Mouse (Mus musculus): ENCODE results near the gene Rbm28. TPM values are rescaled to one million over a fixed set of nuclear protein-coding genes. Genes with fewer than 3 reads are reported as not detected.
"Not testable (repeated sequence)": the region's sequence is repeated elsewhere in the genome, so short reads cannot be mapped to it uniquely, and the experiment has no call there.

The Rbm28 gene
- polyA plus RNA-seq, 1 experiment from 2014 or later = 26.2 TPM

DNA sequence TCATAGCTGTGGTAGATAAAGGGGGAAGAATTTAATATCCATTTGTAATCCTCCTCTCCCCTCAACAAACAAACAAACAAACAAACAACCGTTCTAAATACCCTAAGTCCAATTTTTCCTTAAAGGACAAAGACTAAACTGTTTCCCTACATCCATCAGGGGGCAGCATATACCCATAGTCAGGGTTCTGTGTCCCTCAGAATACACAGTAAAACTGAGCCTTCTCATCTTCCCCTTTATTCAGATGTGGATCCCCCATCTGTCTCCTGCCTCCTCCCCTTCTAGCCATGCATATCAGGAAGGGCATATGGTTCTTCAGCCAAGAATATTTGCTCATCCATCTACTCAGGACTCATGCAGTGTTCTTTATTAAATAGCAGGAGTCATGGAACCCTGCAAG, 1.4 kb upstream of the Rbm28 start:
- Histone ChIP-seq H3K36me3 (no peaks in the 10 kb centered on the region), H3K9ac (no peak overlapping the region), H3K27ac (replicated peaks) (no peak overlapping the region), H3K9me3 (no peaks in the 10 kb centered on the region), H3K27me3 (replicated peaks) (peaks cover 54% of the 10 kb centered on the region), H3K4me1 (peaks cover 32% of the 10 kb centered on the region), H3K4me3 (no peak overlapping the region), H3K4me2 (no peak overlapping the region)
- WGBS = 19% methylated on average over 1 of the region's 1 CpGs
- ATAC-seq (ENCODE audit: extremely low read depth, insufficient number of reproducible peaks, low FRiP score, low TSS enrichment) = no peak

DNA sequence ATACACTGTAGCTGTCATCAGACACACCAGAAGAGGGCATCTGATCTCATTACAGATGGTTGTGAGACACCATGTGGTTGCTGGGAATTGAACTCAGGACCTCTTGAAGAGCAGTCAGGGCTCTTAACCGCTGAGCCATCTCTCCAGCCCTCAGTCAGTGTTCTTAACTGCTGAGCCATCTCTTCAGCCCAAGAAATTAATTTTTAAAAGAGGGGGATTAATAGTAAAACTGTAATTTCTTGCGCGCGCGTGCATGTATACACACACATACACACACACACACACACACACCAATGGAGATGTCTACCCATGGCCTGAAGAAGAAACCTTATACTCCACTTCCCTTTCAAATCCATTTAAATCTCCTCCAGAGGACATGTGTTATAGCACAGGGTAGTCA, 3.5 kb downstream of the Rbm28 start:
- not testable (repeated sequence) for H3K27ac ChIP-seq (replicated peaks); H3K9ac ChIP-seq; H3K4me3 ChIP-seq; H3K27me3 ChIP-seq (replicated peaks); H3K9me3 ChIP-seq; H3K4me2 ChIP-seq; ATAC-seq (ENCODE audit: extremely low read depth, insufficient number of reproducible peaks, low FRiP score, low TSS enrichment)
- Histone ChIP-seq H3K4me1 (peaks cover 16% of the 10 kb centered on the region), H3K36me3 (peaks cover 39% of the 10 kb centered on the region)
- WGBS = 98% methylated on average over 5 of the region's 5 CpGs

DNA sequence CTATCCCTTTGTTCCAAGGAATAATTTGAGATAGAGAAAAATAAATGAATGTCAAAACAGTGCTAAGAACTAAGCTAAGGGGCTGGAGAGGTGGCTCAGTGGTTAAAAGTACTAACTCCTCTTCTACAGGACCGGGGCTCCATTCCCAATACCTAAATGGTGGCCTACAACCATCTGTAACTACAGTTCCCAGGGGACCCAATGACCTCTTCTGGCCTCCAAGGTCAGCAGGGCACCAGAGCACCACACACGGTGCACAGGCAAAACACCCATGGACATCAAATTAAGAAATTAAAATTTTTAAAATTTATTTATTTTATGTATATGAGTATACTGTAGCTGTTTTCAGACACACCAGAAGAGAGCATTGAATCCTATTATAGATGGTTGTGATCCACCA, 4.0 kb downstream of the Rbm28 start:
- no peak for ATAC-seq (ENCODE audit: extremely low read depth, insufficient number of reproducible peaks, low FRiP score, low TSS enrichment)
- no peak overlapping the region for H3K27ac ChIP-seq (replicated peaks)
- 86% methylated on average over 2 of the region's 2 CpGs for WGBS
- H3K9me3 ChIP-seq = no peaks in the 10 kb centered on the region
- no peak overlapping the region for H3K9ac ChIP-seq
- 0 out of 2 replicates have a peak, but pooled peaks cover 4% of the 10 kb centered on the region for H3K27me3 ChIP-seq (replicated peaks)
- H3K4me2 ChIP-seq = no peak overlapping the region
- H3K36me3 ChIP-seq = peaks cover 45% of the 10 kb centered on the region
- peaks cover 16% of the 10 kb centered on the region for H3K4me1 ChIP-seq
- no peak overlapping the region for H3K4me3 ChIP-seq

DNA sequence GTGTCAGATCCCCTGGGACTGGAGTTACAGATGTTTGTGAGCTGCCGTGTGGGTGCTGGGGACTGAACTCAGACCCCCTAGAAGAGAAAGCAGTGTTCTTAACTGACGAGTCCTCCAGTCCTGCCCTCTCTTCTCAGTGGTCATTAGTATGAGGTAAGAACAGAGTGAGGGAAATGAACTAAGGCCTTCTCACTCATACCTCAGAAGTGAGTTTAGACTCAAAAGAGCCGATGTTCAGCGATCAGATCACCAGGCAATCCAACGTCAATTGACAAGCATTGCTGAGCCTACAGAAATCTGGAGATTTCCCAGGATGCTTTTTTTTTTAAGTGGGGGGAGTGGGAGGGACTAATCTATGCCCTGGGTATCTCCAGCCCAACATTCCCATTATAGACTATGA, 8.5 kb downstream of the Rbm28 start:
- no peak for ATAC-seq (ENCODE audit: extremely low read depth, insufficient number of reproducible peaks, low FRiP score, low TSS enrichment)

DNA sequence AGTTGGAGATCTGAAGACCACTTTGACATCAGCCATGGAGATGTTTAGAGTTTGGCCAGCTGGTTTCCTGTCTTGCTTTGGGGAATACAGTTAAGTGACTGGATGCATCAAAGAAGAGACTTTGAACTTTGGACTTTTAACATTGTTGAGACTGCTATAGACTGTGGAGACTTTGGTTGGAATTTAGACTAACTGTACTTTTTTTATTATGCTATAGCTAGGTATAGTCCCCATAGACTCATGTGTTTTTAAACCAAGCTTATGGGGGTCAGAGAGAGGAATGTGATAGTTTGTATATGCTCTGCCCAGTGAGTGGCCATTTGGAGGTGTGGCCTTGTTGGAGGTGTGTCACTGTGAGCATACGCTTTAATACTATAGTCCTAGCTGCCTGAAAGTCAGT, 14.8 kb downstream of the Rbm28 start:
- WGBS = 76% methylated on average over 1 of the region's 1 CpGs
- ATAC-seq (ENCODE audit: extremely low read depth, insufficient number of reproducible peaks, low FRiP score, low TSS enrichment) = no peak
- Histone ChIP-seq H3K4me2 (no peak overlapping the region), H3K4me3 (no peak overlapping the region), H3K4me1 (peaks cover 26% of the 10 kb centered on the region), H3K9me3 (no peaks in the 10 kb centered on the region), H3K9ac (no peak overlapping the region), H3K27me3 (replicated peaks) (no peaks in the 10 kb centered on the region), H3K27ac (replicated peaks) (no peak overlapping the region), H3K36me3 (peaks cover 63% of the 10 kb centered on the region)

More for the DNA sequence above, 8.5 kb downstream of the Rbm28 start:
- H3K4me3 ChIP-seq = no peak overlapping the region
- peaks cover 85% of the 10 kb centered on the region for H3K36me3 ChIP-seq
- H3K9ac ChIP-seq = no peak overlapping the region
- H3K4me1 ChIP-seq = no peaks in the 10 kb centered on the region
- H3K9me3 ChIP-seq = no peaks in the 10 kb centered on the region
- no peak overlapping the region for H3K27ac ChIP-seq (replicated peaks)
- WGBS = 88% methylated on average over 5 of the region's 5 CpGs
- H3K4me2 ChIP-seq = no peak overlapping the region
- H3K27me3 ChIP-seq (replicated peaks) = no peaks in the 10 kb centered on the region

DNA sequence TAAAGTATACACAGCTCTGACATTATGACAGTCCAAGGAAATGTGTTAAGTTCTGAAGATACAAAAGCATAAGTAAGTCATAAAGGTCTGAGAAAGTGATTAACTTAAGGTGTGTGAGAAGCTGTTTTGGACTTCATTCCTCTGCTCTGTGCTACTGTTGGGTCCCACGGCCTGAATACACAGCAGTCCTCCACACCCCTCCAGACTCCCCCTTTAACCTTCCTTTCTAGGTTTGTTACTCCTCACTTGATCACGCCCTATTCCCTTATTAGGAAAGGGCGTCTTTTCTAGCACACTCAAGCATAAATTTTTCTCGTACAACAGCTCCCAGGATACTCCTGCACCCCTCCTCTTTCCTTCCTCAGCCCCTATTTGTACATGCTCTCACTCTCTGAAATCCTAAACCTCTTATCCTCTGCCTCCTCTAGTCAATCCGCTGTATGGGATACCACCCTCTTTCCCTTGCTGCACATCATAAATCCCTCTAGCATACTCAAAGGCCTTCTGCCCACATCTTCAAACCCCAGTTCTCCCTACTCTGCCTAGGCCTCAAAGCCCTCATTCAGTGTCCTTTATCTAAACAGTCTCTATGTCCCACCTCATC, 17.3 kb downstream of the Rbm28 start:
- Histone ChIP-seq H3K27ac (replicated peaks) (peak overlapping the region; percentile 80; the same call in 1 of the 2 replicates), H3K9ac (no peak overlapping the region), H3K4me3 (no peak overlapping the region), H3K4me1 (peaks cover 29% of the 10 kb centered on the region), H3K9me3 (no peaks in the 10 kb centered on the region), H3K4me2 (no peak overlapping the region), H3K27me3 (replicated peaks) (no peaks in the 10 kb centered on the region), H3K36me3 (peaks cover 50% of the 10 kb centered on the region)
- no peak for ATAC-seq (ENCODE audit: extremely low read depth, insufficient number of reproducible peaks, low FRiP score, low TSS enrichment)
- WGBS = 77% methylated on average over 5 of the region's 5 CpGs

DNA sequence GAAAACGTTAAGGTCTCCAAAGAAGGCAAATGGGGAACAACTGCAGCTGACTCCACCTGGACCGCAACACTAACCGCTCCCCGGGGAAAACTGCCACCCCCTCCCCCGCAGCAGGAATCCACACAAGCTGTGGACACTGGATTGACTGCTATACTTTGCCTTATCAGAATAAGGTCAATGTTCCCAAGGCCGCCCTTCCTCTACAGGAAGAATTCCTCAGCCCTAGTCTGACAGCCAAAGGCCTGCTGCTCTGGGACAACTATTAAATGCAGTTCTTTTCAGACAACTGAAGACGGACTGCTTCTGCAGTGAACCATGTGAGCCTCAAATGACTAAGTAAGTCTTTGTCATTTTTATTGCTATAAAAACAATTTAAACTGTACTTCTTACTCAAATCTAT, 18.2 kb downstream of the Rbm28 start:
- Histone ChIP-seq H3K4me2 (peak overlapping the region; percentile 42), H3K4me3 (no peak overlapping the region), H3K36me3 (peaks cover 47% of the 10 kb centered on the region), H3K9ac (peak overlapping the region; percentile 2; the same call in 1 of the 2 replicates), H3K9me3 (no peaks in the 10 kb centered on the region), H3K27ac (replicated peaks) (peak overlapping the region; percentile 80), H3K27me3 (replicated peaks) (no peaks in the 10 kb centered on the region), H3K4me1 (peaks cover 29% of the 10 kb centered on the region)
- WGBS = 28% methylated on average over 7 of the region's 7 CpGs
- no peak; the same call in 1 of the 2 replicates for ATAC-seq (ENCODE audit: extremely low read depth, insufficient number of reproducible peaks, low FRiP score, low TSS enrichment)

DNA sequence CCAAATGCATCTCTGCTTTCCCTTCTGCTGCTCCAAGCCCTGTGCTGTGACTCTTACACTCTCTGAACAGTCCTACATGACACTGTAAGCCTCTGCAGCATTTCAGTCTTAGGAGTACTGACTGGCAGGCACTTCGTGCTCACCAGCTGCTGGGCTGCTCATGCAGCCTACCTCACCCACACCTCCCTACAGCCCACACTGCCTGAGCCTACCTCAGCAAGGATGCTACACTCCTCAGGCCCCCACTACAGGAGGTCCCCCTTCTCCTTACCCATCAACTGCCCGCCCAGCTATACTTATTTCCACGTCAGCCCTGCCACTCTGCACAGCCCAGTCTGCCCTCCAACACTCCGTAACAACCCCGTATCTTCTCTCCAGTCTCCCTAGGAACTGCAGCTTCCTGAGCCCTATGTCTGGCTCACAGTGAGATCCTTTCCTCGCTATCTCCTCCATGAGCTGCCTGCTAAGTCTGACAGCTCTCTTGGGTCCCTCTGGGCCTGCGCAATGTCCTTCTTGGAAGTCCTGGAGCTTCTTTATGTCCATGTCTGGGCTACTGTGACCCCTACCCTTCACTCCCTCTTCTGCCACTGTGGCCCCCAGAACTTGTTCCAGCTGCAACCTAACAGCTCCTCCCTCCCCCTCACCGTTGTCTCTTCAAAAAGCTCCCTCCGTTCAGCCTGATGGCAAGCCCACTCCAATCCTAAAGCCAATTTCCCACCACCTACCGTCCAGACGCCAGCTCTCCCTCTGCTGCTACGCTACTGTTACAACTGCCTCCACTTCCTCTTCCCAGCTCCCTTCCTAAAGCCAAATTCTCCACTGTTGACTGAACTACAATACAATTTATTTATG, 19.1 kb downstream of the Rbm28 start:
- no peak for ATAC-seq (ENCODE audit: extremely low read depth, insufficient number of reproducible peaks, low FRiP score, low TSS enrichment)
- Histone ChIP-seq H3K27ac (replicated peaks) (peak overlapping the region; percentile 80), H3K4me2 (peak overlapping the region; percentile 42), H3K9ac (peak overlapping the region; percentile 17), H3K36me3 (peaks cover 47% of the 10 kb centered on the region), H3K9me3 (no peaks in the 10 kb centered on the region), H3K4me1 (peaks cover 29% of the 10 kb centered on the region), H3K27me3 (replicated peaks) (no peaks in the 10 kb centered on the region), H3K4me3 (no peak overlapping the region)
- 38% methylated on average over 12 of the region's 12 CpGs for WGBS

DNA sequence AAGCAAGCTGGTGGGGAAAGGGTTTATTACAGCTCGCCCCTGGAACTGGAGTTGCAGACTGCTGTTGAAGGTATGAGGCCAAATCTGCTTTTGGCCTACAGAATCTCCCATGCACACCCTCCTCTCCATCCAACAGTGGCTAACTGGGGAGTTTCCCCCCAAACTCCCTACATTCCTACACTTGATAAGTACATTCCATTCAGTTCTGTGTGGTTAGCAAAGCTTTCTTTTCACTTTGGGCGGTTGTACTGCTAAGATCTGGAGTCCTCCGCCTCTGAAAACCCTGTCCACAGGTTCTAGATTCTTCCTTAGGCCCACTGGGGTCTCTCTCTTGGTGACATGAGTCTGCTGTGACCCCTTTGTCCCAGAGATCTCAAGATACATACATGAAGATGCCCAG, 19.8 kb downstream of the Rbm28 start:
- Histone ChIP-seq H3K4me3 (no peak overlapping the region), H3K9me3 (no peaks in the 10 kb centered on the region), H3K9ac (no peak overlapping the region), H3K27ac (replicated peaks) (peak overlapping the region; percentile 80), H3K36me3 (peaks cover 49% of the 10 kb centered on the region), H3K4me2 (no peak overlapping the region), H3K4me1 (peaks cover 29% of the 10 kb centered on the region), H3K27me3 (replicated peaks) (no peaks in the 10 kb centered on the region)
- ATAC-seq (ENCODE audit: extremely low read depth, insufficient number of reproducible peaks, low FRiP score, low TSS enrichment) = no peak
- 63% methylated on average over 3 of the region's 3 CpGs for WGBS

DNA sequence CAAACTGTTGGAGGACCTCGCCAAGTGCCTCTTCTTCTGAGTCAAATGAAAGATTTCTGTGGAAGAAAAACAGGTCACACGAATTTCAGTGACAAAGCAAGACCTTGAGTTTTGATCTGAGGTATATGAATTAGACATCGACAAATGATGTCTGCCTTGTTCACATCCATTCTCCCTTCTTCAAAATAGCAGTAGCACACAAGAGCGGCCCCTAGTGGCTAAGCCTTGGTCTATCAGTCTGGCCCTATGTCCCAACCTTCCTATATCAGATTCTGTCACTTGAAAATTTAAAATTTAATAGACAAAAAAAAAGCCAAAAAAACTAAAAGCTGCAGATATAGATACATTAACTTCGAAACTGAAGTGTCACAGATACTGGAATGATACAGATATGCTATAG, 21.2 kb downstream of the Rbm28 start:
- Histone ChIP-seq H3K27me3 (replicated peaks) (no peaks in the 10 kb centered on the region), H3K36me3 (peaks cover 49% of the 10 kb centered on the region), H3K4me1 (peaks cover 29% of the 10 kb centered on the region), H3K27ac (replicated peaks) (no peak overlapping the region), H3K9ac (no peak overlapping the region), H3K4me2 (no peak overlapping the region), H3K4me3 (no peak overlapping the region), H3K9me3 (no peaks in the 10 kb centered on the region)
- WGBS = 39% methylated on average over 5 of the region's 5 CpGs
- ATAC-seq (ENCODE audit: extremely low read depth, insufficient number of reproducible peaks, low FRiP score, low TSS enrichment) = no peak

DNA sequence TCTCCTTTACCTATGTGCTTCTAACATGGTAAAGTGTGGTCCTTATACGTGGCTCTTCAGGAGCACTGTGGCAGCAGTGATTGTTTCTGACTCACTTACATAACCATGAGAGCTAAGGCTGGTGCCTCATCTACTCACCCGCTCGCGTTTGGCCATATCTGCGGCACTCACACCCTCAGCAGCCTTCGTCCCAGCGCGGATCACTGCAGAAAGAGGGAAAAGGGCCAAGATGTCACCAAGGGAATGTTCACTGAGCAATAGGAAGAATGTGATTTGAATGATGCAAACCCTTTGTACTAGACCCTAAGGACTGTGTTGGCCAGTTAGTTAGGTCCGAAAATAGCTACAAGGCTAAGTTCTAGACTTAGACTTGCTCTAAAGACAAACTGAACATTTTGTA, 27.4 kb downstream of the Rbm28 start:
- H3K36me3 ChIP-seq = peaks cover 94% of the 10 kb centered on the region
- no peak overlapping the region for H3K9ac ChIP-seq
- no peak overlapping the region for H3K27ac ChIP-seq (replicated peaks)
- no peak overlapping the region for H3K4me2 ChIP-seq
- no peaks in the 10 kb centered on the region for H3K4me1 ChIP-seq
- WGBS = 89% methylated on average over 9 of the region's 9 CpGs
- H3K9me3 ChIP-seq = no peaks in the 10 kb centered on the region
- no peak for ATAC-seq (ENCODE audit: extremely low read depth, insufficient number of reproducible peaks, low FRiP score, low TSS enrichment)
- no peak overlapping the region for H3K4me3 ChIP-seq
- H3K27me3 ChIP-seq (replicated peaks) = no peaks in the 10 kb centered on the region

DNA sequence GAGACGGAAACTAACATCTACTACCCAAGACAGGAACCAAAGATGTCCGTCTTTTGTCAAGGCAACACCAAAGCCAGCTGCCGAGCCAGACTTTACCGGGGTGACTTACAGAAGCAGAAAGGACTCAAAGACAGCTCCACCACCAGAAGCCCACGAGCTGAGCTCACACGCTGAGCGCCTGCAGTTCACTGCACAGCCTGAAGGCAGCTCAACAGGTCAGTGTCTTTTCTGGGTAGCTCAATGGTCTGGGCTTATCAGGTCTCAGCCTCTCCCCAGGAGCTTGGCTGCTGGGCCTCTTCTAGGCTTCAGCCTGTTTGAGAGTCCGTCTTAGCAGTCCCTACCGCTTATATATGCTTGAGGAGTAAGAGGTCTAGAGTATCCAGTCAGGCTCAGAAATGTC, 31.7 kb downstream of the Rbm28 start:
- Histone ChIP-seq H3K4me1 (no peaks in the 10 kb centered on the region), H3K4me2 (no peak overlapping the region), H3K36me3 (peaks cover 98% of the 10 kb centered on the region), H3K27ac (replicated peaks) (no peak overlapping the region), H3K9ac (no peak overlapping the region), H3K27me3 (replicated peaks) (no peaks in the 10 kb centered on the region), H3K4me3 (no peak overlapping the region), H3K9me3 (no peaks in the 10 kb centered on the region)
- 87% methylated on average over 9 of the region's 9 CpGs for WGBS
- no peak for ATAC-seq (ENCODE audit: extremely low read depth, insufficient number of reproducible peaks, low FRiP score, low TSS enrichment)
